Comparison of ENCODE assay signal across 1 mouse cellular context in the genomic region with DNA sequence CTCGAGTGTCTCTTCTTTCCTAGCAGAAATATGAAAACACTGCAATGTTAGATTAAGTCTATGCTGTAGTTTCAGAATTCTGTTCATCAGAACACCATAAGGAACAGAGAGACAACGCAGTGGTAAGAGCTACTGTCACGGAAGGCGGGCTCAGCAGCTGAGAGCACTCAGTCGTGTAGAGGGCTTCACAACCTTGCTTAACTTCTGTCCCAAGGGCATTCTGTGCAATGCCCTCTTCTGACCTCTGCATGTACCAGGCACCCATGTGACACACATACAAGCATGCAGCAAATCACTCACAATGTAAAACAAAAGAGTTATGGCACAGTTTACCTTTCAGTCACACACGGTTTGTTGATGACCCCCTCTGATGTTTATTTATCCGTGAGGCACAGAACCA.
TF ChIP-seq lines count a peak whose summit lies in the region.

No protein-coding gene starts in this region.

TF ChIP-seq in CH12.LX, 34 proteins besides CTCF, POLR2A, EP300 and RAD21 (continued from another document):
- TF ChIP-seq IRF4 (IDR thresholded peaks at IDR 0.05; ENCODE audit: low read depth, low read length): no peak
- TF ChIP-seq TBP (conservative IDR thresholded peaks at IDR 0.05; ENCODE audit: low read depth, low read length): no peak
- no peak for TF ChIP-seq RCOR1 (conservative IDR thresholded peaks at IDR 0.05; ENCODE audit: low read depth, low read length)
- no peak for TF ChIP-seq MXI1 (IDR thresholded peaks at IDR 0.05; ENCODE audit: low read depth, low read length)
- TF ChIP-seq ZC3H11A (IDR thresholded peaks at IDR 0.05; ENCODE audit: low read depth, low read length): no peak
- peak; percentile 61; the same call in 1 of the 2 replicates for TF ChIP-seq SIN3A (IDR thresholded peaks at IDR 0.05; ENCODE audit: low read length)
- no peak for TF ChIP-seq NRF1 (IDR thresholded peaks at IDR 0.05; ENCODE audit: low read depth, low read length)
